Mouse (Mus musculus) telencephalon, adult 2 months (tissue): ENCODE results near the gene Zc3h18.

Source experiments
- DNase-seq: peaks from one replicate; pipeline ENCODE4 v3.0.0-alpha.2; 2011; ENCODE audit warnings: low read depth, low spot score

The Zc3h18 gene

GRCm38 (mm10) chr8:122347811-122348552 lies 28.4 kb upstream of the Zc3h18 start:
- DNase-seq: no peak

DNA sequence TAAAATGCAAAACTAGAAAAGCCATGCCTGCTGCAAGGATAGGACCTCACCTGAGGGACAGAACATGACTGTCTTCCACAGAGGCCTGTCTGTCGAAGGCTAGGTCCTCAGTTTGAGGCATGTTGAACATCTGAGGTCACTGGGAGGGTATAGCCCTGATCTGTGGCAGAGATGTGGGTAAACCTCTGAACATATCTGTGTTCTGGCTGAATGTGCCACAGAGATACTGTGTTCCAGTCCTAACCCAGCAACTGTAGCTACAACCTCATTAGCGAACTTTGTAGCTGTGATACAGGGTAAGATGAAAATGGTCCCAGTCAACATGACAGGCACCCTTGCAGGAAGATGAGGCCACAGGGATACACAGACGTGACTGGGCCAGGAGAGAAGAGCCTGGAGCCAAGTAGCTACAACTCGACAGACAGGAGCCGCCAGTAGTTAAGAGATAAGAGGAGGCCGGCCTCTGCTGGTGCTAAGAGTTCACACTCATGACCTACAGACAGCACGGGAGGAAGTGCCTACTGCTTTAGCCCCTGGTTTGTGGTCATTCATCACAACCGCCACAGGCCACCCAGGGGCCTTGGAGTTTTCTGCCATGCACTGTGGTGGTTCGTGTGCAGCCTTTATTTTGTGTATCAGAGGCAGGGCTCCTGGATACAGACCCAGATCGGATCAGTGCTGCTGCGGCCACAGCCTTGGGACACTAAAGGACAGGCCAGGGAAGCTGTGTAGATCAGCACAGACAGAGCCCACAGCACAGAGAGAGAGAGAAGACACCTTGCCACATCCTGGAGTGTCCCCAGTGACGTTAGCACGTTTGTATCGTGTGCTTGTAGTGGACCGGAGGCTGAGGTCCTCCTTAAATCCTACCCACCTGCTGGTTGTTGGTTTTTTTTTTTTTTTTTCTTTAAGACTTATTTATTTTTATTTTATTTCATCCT lies 26.8 kb upstream of the Zc3h18 start:
- no peak for DNase-seq

- DNase-seq: no peak
Measured at GRCm38 (mm10) chr8:122350309-122351089, 25.9 kb upstream of the Zc3h18 start.

DNA sequence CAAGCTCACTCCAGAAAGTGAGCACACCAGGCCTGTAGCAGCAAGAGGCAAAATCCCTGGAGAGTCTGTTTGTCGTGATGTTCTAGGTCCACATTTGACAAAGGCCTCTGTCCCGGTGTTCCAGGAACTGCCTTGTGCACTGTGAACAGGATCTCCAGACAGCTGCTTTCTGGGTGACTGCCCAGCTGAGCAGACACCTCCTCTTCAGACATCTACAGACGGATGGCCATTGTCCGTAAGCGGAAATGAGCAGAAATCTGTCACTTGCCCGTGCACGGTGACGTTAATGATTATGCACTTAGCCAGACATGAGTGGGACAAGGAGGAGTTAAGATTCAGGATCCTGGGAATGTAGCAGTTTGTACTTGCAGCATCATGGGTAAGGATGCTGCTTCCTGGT lies 22.3 kb upstream of the Zc3h18 start:
- no peak for DNase-seq

DNA sequence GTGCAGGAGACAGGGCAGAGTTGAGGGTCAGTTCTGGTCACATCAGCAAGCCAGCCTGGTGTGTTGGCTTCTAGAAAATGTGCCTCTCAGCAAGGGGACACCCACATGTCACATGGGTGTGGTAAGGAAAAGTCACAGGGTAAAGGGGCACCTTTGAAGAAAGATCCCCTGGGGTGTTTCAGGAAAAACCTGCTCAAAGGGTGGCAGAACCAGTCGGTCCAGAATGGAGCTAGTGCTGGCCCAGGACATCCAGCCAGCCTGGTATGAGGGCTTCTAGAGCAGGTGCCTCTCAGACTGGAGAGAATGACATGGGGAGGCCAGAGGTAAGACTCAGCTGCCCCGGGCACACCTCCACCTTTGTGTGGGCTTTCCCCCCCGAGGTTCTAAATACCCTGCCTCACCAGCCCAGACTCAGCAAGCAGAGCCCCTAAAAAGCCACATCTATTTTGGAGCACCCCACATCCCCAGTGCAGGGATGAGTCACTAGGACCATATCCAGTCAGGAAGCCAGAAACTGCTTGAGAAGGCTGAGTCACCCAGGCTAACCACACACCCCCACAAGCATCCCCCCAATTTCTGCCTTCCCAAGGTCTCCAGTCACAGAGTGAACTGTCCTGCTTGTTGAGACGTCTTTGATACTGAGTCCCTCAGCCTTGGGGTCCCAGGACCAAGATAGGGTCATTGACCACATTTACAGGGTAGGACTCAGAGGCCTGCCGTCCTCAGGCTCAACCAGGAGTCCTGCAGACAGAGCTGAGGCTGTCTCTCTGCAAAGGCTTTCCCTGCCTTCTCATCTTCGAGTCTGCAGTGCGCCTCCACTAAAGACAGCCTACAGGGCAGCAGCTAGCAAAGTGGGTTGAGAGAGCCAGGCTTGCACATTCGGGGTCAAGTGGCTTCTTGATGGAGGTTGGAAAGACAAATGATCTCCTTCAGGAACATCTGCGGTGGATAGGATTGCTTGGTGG lies 20.5 kb upstream of the Zc3h18 start:
- DNase-seq: peak; percentile 86

- DNase-seq: no peak
Measured at GRCm38 (mm10) chr8:122357202-122357601, 19.2 kb upstream of the Zc3h18 start.

- DNase-seq: no peak
Measured at GRCm38 (mm10) chr8:122357641-122358040, 18.8 kb upstream of the Zc3h18 start.

DNA sequence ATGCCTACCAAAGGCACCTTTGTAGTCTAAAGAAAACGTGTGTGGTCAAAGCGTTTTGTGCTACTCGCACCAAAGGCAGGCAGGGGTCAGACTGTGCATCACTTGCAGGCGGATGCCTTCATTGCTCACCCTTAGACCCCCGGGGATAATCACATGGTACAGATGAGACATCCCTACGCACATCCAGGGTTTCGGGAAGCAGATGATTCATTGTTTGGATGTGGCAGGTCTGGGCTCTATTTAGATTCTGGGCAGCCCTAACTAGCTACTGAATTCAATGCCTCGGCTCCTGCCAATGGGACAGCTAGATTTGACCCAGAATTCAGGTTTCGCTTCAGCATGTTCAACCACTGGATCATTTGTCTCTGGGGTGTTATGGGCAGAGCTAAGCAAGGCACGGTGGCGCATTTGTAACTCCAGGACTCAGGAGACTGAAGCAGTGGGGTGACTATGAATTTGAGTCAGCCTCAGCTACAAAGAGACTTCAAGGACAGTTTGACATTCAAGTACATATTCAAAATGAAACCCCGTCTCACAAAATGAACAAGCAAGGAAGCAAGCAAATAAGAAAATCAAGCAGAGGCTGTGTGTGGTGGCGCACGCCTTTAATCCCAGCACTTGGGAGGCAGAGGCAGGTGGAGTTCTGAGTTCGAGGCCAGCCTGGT lies 17.2 kb upstream of the Zc3h18 start:
- peak; percentile 18 for DNase-seq

DNA sequence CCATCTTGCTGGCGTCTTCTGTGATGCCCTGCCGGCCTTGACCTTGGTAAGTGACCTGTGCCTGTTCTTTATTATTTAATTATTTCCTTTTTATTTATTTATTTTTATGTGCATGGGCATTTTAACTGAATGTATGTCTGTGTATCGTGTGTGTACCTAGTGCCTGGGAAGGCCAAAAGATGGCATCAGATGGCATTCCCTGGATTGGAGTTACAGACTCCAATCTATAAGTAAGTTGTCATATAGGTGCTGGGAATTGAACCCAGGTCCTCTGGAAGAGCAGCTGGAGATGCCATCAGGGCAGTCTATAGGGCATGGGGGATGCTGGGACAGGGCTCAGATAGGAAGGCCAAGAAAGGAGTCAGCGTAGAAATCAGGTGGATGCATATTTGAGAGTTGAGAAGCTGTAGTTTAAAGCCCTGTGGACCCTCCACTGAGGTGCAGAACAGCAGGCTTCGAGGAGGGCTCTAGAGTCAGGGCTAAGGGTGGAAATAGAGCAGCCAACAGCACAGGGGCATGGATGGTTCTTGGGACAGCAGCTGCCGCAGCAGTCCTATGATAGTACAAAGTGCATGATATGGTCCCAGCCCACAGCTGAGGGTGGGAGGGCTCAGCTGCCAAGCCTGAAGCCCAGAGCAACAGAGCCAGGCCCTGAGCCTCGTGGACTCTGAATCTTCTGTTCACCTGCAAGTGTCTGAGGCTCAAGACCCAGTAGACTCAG lies 15.6 kb upstream of the Zc3h18 start, which contains the start of gene Trhr2:
TSS of gene Trhr2 (minus strand) at position 51 of the 721 bp plus-strand sequence.
- no peak for DNase-seq

GRCm38 (mm10) chr8:122362271-122362670 lies 14.1 kb upstream of the Zc3h18 start:
- no peak for DNase-seq

GRCm38 (mm10) chr8:122362967-122363366 lies 13.4 kb upstream of the Zc3h18 start:
- no peak for DNase-seq

- DNase-seq: no peak
Measured at GRCm38 (mm10) chr8:122368494-122368893, 7.9 kb upstream of the Zc3h18 start.

- DNase-seq: no peak
Measured at GRCm38 (mm10) chr8:122369665-122370064, 6.7 kb upstream of the Zc3h18 start.

GRCm38 (mm10) chr8:122371706-122372105 lies 4.7 kb upstream of the Zc3h18 start:
- DNase-seq: no peak

DNA sequence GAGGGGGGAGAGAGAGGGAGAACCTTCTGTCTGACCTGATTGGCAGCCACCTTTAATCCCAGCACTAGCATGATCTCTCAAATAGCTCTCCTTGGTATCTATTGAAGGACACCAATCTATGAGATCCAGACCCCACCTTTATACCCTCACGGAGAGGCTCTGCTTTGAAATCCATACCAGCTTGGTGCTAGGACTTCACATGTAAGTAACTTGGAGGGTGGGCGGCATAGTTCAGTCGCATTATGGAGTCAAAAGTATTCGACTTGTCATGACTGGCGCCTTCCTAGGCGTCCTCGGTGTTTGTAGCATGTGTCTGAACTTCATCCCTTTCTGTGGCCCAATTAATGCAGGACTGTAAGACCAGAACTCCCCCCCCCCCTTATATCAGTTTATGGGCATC lies 1.1 kb upstream of the Zc3h18 start:
- DNase-seq: no peak

- DNase-seq: no peak
Measured at GRCm38 (mm10) chr8:122375751-122376364, 551 bp upstream of the Zc3h18 start.

GRCm38 (mm10) chr8:122383039-122383438 lies 6.6 kb downstream of the Zc3h18 start:
- DNase-seq: no peak

DNA sequence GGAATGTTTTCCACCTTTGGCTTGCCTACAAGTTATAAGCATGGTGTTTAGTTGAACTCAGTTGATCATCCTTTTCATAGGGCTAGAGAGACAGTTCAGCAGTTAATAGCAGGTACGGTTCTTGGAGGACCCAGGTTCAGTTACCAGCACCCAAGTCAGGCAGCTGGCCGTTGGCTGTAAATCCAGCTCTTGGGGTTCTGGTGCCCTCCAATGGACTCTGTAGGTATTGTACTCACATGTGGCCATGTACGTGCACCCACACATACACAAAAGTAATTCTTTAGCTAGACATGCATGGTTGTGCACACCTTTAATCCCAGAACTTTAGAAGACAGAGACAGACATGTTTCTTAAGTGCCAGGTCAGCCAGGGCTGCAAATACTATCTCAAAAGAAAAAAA lies 12.9 kb downstream of the Zc3h18 start:
- no peak for DNase-seq

DNA sequence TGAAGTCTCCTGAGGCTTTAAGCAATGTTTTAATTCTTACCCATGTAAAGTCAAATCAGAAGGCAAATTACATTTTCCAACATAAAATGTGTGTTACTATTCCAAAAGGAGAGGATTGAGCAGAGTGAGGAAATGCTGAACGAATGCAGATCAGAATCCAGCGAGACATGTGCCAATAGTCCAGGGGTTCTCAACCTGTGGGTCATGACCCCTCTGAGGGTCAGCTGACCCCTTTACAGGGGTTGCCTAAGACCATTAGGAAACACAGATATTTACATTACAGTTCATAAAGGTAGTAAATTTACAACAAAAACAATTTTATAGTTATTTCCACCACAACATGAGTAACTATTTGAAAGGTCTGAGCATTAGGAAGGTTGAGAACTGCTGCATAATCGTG lies 14.3 kb downstream of the Zc3h18 start:
- DNase-seq: no peak
